Mouse (Mus musculus) cortical plate, adult 2 months (tissue): Measurements from ENCODE around the gene Cttn.

Experiments used
- CTCF ChIP-seq: fragments of 200-500 bp; IDR thresholded peaks from 2 replicates; pipeline ENCODE4 v1.5.1; 2011; ENCODE audit warnings: mild to moderate bottlenecking, control low read depth, low read length; ENCODE audit not compliant: insufficient read depth; ENCODE audit errors: extremely low read depth
- POLR2A ChIP-seq: fragments of 200-500 bp; IDR thresholded peaks from 2 replicates; pipeline ENCODE4 v1.6.1; 2011; ENCODE audit warnings: mild to moderate bottlenecking, low read length, control low read depth; ENCODE audit not compliant: insufficient read depth; ENCODE audit errors: extremely low read depth

- no peak for TF ChIP-seq CTCF
- TF ChIP-seq POLR2A, result no peak
These were observed 8.8 kb upstream of the Cttn start for GRCm38 (mm10) chr7:144479569-144479968.
